Mouse (Mus musculus): Measurements from ENCODE around the gene Rad51b. TPM values are rescaled to one million over a fixed set of nuclear protein-coding genes. Genes with fewer than 3 reads are reported as not detected.

The Rad51b gene
- polyA plus RNA-seq, 1 experiment from 2014 or later: 8.0 TPM

- no peaks in the 10 kb centered on the region for H3K27me3 ChIP-seq
- peaks cover 2% of the 10 kb centered on the region; the same call in 1 of the 2 replicates for H3K9me3 ChIP-seq
- no peak overlapping the region for H3K4me2 ChIP-seq
- no peaks in the 10 kb centered on the region for H3K36me3 ChIP-seq
- H3K9ac ChIP-seq (replicated peaks): no peak overlapping the region
- no peak overlapping the region for H3K4me3 ChIP-seq (replicated peaks)
- H3K4me1 ChIP-seq (replicated peaks): no peaks in the 10 kb centered on the region
- H3K27ac ChIP-seq: no peak overlapping the region
- 72% methylated on average over 7 of the region's 7 CpGs for WGBS
- no peak for ATAC-seq (ENCODE audit: insufficient number of reproducible peaks, insufficient read depth, low FRiP score, low TSS enrichment, low read depth)
These were observed 471.8 kb downstream of the Rad51b start for GRCm38 (mm10) chr12:79768741-79769322.

DNA sequence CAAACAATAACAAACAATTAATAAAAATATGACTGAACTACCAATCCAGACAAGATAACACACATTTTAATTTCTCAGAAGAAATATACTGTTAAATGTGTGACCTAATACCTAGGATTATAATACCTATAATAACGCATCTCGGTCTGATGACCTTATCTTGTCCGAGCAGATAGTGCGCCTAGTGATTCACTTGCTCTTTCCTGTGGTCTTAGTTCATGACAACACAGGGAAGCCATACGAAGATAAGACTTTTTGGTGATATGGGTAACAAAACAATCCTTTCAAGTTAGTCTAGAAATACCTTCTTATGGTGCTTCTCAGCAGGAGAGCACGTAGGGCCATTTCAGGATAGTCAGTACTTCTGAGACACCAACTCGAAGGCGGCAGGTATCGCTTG, 472.7 kb downstream of the Rad51b start:
- H3K4me3 ChIP-seq (replicated peaks): no peak overlapping the region
- no peak overlapping the region for H3K27ac ChIP-seq
- no peak overlapping the region for H3K9ac ChIP-seq (replicated peaks)
- H3K4me1 ChIP-seq (replicated peaks): no peaks in the 10 kb centered on the region
- H3K9me3 ChIP-seq: peaks cover 3% of the 10 kb centered on the region; the same call in 1 of the 2 replicates
- no peaks in the 10 kb centered on the region for H3K36me3 ChIP-seq
- no peak overlapping the region for H3K4me2 ChIP-seq
- WGBS: 96% methylated on average over 9 of the region's 9 CpGs
- no peaks in the 10 kb centered on the region for H3K27me3 ChIP-seq
- ATAC-seq (ENCODE audit: insufficient number of reproducible peaks, insufficient read depth, low FRiP score, low TSS enrichment, low read depth): no peak

DNA sequence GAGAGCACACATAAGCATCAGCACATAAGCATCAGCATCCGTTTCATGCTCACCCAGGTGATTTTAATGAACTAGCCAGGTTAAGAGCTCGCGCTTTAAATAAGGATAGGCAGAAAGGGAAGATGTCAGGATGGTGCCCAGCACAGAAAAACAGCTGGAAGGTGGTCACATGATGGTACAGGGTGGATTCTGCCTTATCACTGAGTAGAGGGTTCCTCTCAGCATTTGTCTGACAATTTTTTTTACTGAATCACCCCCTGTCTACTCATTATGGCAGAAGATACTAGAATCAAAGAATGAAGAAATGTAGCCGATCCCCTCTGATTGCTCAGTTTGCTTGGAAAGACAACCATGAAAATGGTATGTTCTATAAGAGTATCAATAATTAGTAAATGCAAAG, 474.1 kb downstream of the Rad51b start:
- Histone ChIP-seq H3K9me3 (peaks cover 3% of the 10 kb centered on the region; the same call in 1 of the 2 replicates), H3K4me1 (replicated peaks) (no peaks in the 10 kb centered on the region), H3K27me3 (no peaks in the 10 kb centered on the region), H3K4me2 (no peak overlapping the region), H3K36me3 (no peaks in the 10 kb centered on the region), H3K9ac (replicated peaks) (no peak overlapping the region), H3K4me3 (replicated peaks) (no peak overlapping the region), H3K27ac (no peak overlapping the region)
- no peak for ATAC-seq (ENCODE audit: insufficient number of reproducible peaks, insufficient read depth, low FRiP score, low TSS enrichment, low read depth)
- WGBS: 90% methylated on average over 4 of the region's 4 CpGs

GRCm38 (mm10) chr12:79771741-79772140, 474.7 kb downstream of the Rad51b start:
- ATAC-seq (ENCODE audit: insufficient number of reproducible peaks, insufficient read depth, low FRiP score, low TSS enrichment, low read depth): no peak
- Histone ChIP-seq H3K4me1 (replicated peaks) (no peaks in the 10 kb centered on the region), H3K27ac (no peak overlapping the region), H3K9me3 (peaks cover 3% of the 10 kb centered on the region; the same call in 1 of the 2 replicates), H3K9ac (replicated peaks) (no peak overlapping the region), H3K36me3 (no peaks in the 10 kb centered on the region), H3K27me3 (no peaks in the 10 kb centered on the region), H3K4me3 (replicated peaks) (no peak overlapping the region), H3K4me2 (no peak overlapping the region)
- 92% methylated on average over 3 of the region's 3 CpGs for WGBS

DNA sequence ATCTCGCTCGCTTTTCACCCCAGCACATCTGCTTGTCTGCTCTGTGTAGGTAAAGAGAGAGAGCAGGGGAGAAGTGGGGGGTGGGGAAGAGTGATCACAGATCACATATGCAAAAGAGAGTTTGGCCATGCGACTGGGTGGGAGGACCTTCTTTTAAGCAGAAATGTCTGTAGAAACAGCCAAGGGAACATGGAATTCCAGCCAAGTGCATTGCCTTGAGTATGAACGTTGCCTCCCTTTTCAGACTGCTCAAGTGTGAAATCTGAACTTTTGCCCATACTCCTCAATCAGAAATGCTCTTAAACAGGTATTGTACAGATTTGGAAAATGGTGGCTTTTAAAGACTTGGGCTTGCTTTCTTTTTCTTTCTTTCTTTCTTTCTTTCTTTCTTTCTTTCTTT, 476.2 kb downstream of the Rad51b start:
- no peak overlapping the region for H3K4me3 ChIP-seq (replicated peaks)
- no peaks in the 10 kb centered on the region for H3K36me3 ChIP-seq
- peaks cover 3% of the 10 kb centered on the region; the same call in 1 of the 2 replicates for H3K9me3 ChIP-seq
- 0 out of 2 replicates have a peak, but pooled peaks cover 4% of the 10 kb centered on the region for H3K4me1 ChIP-seq (replicated peaks)
- H3K27ac ChIP-seq: no peak overlapping the region
- no peaks in the 10 kb centered on the region for H3K27me3 ChIP-seq
- 91% methylated on average over 4 of the region's 4 CpGs for WGBS
- H3K4me2 ChIP-seq: no peak overlapping the region
- H3K9ac ChIP-seq (replicated peaks): no peak overlapping the region
- ATAC-seq (ENCODE audit: insufficient number of reproducible peaks, insufficient read depth, low FRiP score, low TSS enrichment, low read depth): no peak

GRCm38 (mm10) chr12:79774571-79774970, 477.5 kb downstream of the Rad51b start:
- H3K27ac ChIP-seq: no peak overlapping the region
- no peak overlapping the region for H3K4me3 ChIP-seq (replicated peaks)
- no peak overlapping the region for H3K4me2 ChIP-seq
- H3K36me3 ChIP-seq: no peaks in the 10 kb centered on the region
- WGBS: 79% methylated on average over 4 of the region's 4 CpGs
- H3K4me1 ChIP-seq (replicated peaks): 0 out of 2 replicates have a peak, but pooled peaks cover 4% of the 10 kb centered on the region
- ATAC-seq (ENCODE audit: insufficient number of reproducible peaks, insufficient read depth, low FRiP score, low TSS enrichment, low read depth): no peak
- peaks cover 3% of the 10 kb centered on the region; the same call in 1 of the 2 replicates for H3K9me3 ChIP-seq
- H3K27me3 ChIP-seq: no peaks in the 10 kb centered on the region
- H3K9ac ChIP-seq (replicated peaks): no peak overlapping the region

- Histone ChIP-seq H3K36me3 (no peaks in the 10 kb centered on the region), H3K9me3 (peaks cover 5% of the 10 kb centered on the region; the same call in 1 of the 2 replicates), H3K9ac (replicated peaks) (no peak overlapping the region), H3K4me3 (replicated peaks) (no peak overlapping the region), H3K4me2 (no peak overlapping the region), H3K27me3 (no peaks in the 10 kb centered on the region), H3K4me1 (replicated peaks) (0 out of 2 replicates have a peak, but pooled peaks cover 4% of the 10 kb centered on the region), H3K27ac (no peak overlapping the region)
- ATAC-seq (ENCODE audit: insufficient number of reproducible peaks, insufficient read depth, low FRiP score, low TSS enrichment, low read depth): no peak
- WGBS: 86% methylated on average over 5 of the region's 5 CpGs
These were observed 479.7 kb downstream of the Rad51b start for GRCm38 (mm10) chr12:79776828-79777227.

- H3K9me3 ChIP-seq: 0 out of 2 replicates have a peak, but pooled peaks cover 7% of the 10 kb centered on the region
- H3K27ac ChIP-seq: no peak overlapping the region
- WGBS: 59% methylated on average over 2 of the region's 2 CpGs
- no peak overlapping the region for H3K4me3 ChIP-seq (replicated peaks)
- 0 out of 2 replicates have a peak, but pooled peaks cover 4% of the 10 kb centered on the region for H3K4me1 ChIP-seq (replicated peaks)
- ATAC-seq (ENCODE audit: insufficient number of reproducible peaks, insufficient read depth, low FRiP score, low TSS enrichment, low read depth): no peak
- no peak overlapping the region for H3K9ac ChIP-seq (replicated peaks)
- H3K4me2 ChIP-seq: no peak overlapping the region
- no peaks in the 10 kb centered on the region for H3K27me3 ChIP-seq
- H3K36me3 ChIP-seq: no peaks in the 10 kb centered on the region
These were observed 483.7 kb downstream of the Rad51b start for GRCm38 (mm10) chr12:79780745-79781144.

DNA sequence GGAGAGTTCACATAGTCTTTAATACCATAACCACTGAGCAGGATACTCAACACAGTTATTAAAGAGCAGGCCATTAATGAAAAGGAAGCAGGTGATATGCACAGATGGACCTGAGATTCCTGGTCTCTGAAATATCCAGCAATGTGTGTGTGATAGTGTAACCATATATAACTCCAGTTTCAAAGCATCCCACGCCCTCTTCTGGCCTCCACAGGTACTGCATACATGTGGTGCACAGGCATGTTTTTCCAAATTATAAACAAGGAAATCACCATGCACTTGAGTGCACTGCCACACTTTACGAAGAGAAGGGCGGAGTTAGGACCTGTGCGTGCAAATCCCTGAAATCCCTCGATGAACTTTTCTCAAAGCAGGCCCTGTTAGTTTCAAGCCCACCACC, 484.7 kb downstream of the Rad51b start:
- Histone ChIP-seq H3K9ac (replicated peaks) (no peak overlapping the region), H3K4me2 (no peak overlapping the region), H3K36me3 (no peaks in the 10 kb centered on the region), H3K27me3 (no peaks in the 10 kb centered on the region), H3K4me3 (replicated peaks) (no peak overlapping the region), H3K27ac (no peak overlapping the region), H3K9me3 (0 out of 2 replicates have a peak, but pooled peaks cover 7% of the 10 kb centered on the region), H3K4me1 (replicated peaks) (0 out of 2 replicates have a peak, but pooled peaks cover 4% of the 10 kb centered on the region)
- WGBS: 80% methylated on average over 5 of the region's 5 CpGs
- no peak for ATAC-seq (ENCODE audit: insufficient number of reproducible peaks, insufficient read depth, low FRiP score, low TSS enrichment, low read depth)

GRCm38 (mm10) chr12:79782444-79783117, 485.5 kb downstream of the Rad51b start:
- ATAC-seq (ENCODE audit: insufficient number of reproducible peaks, insufficient read depth, low FRiP score, low TSS enrichment, low read depth): no peak
- Histone ChIP-seq H3K9me3 (0 out of 2 replicates have a peak, but pooled peaks cover 7% of the 10 kb centered on the region), H3K9ac (replicated peaks) (no peak overlapping the region), H3K4me3 (replicated peaks) (no peak overlapping the region), H3K4me1 (replicated peaks) (0 out of 2 replicates have a peak, but pooled peaks cover 4% of the 10 kb centered on the region), H3K27me3 (no peaks in the 10 kb centered on the region), H3K27ac (no peak overlapping the region), H3K36me3 (no peaks in the 10 kb centered on the region), H3K4me2 (no peak overlapping the region)
- WGBS: 95% methylated on average over 6 of the region's 6 CpGs

- Histone ChIP-seq H3K4me1 (replicated peaks) (0 out of 2 replicates have a peak, but pooled peaks cover 12% of the 10 kb centered on the region), H3K9me3 (0 out of 2 replicates have a peak, but pooled peaks cover 7% of the 10 kb centered on the region), H3K4me2 (no peak overlapping the region), H3K27ac (no peak overlapping the region), H3K36me3 (no peaks in the 10 kb centered on the region), H3K9ac (replicated peaks) (no peak overlapping the region), H3K4me3 (replicated peaks) (no peak overlapping the region), H3K27me3 (no peaks in the 10 kb centered on the region)
- 79% methylated on average over 7 of the region's 7 CpGs for WGBS
- ATAC-seq (ENCODE audit: insufficient number of reproducible peaks, insufficient read depth, low FRiP score, low TSS enrichment, low read depth): no peak
These were observed 487.1 kb downstream of the Rad51b start for GRCm38 (mm10) chr12:79784159-79784558.
